Mouse (Mus musculus) testis, adult 2 months (tissue): ENCODE data around the gene Dip2a. TPM values are rescaled to one million over a fixed set of nuclear protein-coding genes. Genes with fewer than 3 reads are reported as not detected.

ENCODE experiments used
- H3K27ac ChIP-seq: fragments of 200-500 bp; 2 replicates; pipeline ENCODE4 v1.5.1; 2012; ENCODE audit warnings: low read depth, low read length; ENCODE audit not compliant: control insufficient read depth, insufficient read depth
- H3K27me3 ChIP-seq: fragments of 200-500 bp; 2 replicates; pipeline ENCODE4 v1.6.1; 2012; ENCODE audit warnings: mild to moderate bottlenecking, low read length, moderate library complexity; ENCODE audit not compliant: control insufficient read depth, insufficient read depth
- H3K36me3 ChIP-seq: fragments of 200-500 bp; 2 replicates; pipeline ENCODE4 v1.6.1; 2012; ENCODE audit warnings: mild to moderate bottlenecking, low read length; ENCODE audit not compliant: control insufficient read depth, insufficient read depth
- H3K4me1 ChIP-seq: fragments of 200-500 bp; 2 replicates; pipeline ENCODE4 v1.6.1; 2012; ENCODE audit warnings: low read length; ENCODE audit not compliant: control insufficient read depth, insufficient read depth
- H3K4me3 ChIP-seq: fragments of 200-500 bp; 2 replicates; pipeline ENCODE4 v1.5.1; 2012; ENCODE audit warnings: low read depth, mild to moderate bottlenecking, low read length, moderate library complexity, mixed read lengths; ENCODE audit not compliant: control insufficient read depth
- CTCF ChIP-seq: fragments of 200-500 bp; IDR thresholded peaks from 2 replicates; pipeline ENCODE4 v1.5.1; 2012; ENCODE audit warnings: low read depth, mild to moderate bottlenecking, inconsistent platforms, low read length, moderate library complexity; ENCODE audit not compliant: control insufficient read depth, insufficient read depth, insufficient replicate concordance
- POLR2A ChIP-seq: fragments of 200-500 bp; IDR thresholded peaks from 2 replicates; pipeline ENCODE4 v1.6.1; 2012; ENCODE audit warnings: low read depth, mild to moderate bottlenecking, inconsistent platforms, low read length, moderate library complexity; ENCODE audit not compliant: control insufficient read depth
- polyA plus RNA-seq: library from polyadenylated mRNA; depleted of rRNA; stranded (reverse); fragments of >200 nt; gene quantifications from 2 replicates; pipeline ENCODE4 v1.2.3, GENCODE M21; 2012

The Dip2a gene
- polyA plus RNA-seq, 1 experiment: 15.2 TPM

DNA sequence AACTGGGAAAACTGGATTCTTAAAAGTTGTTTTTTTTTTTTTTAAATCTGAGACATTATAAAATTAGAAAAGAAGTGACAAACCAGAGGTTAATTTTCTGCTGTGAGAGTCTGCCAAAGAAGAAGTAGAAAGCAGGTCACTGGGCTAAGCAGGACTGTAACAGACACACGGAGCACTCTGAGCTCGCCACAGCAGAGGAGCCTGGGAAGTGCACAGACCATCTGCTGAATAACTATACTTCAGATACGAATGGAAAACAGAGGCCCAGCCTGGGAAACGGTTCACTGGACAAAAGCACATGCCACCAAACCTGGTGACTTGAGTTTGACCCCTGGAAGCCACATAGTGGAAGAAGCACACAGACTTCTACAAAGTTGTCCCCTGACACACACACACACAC lies 10.7 kb downstream of the Dip2a start:
- no peaks in the 10 kb centered on the region for H3K36me3 ChIP-seq

DNA sequence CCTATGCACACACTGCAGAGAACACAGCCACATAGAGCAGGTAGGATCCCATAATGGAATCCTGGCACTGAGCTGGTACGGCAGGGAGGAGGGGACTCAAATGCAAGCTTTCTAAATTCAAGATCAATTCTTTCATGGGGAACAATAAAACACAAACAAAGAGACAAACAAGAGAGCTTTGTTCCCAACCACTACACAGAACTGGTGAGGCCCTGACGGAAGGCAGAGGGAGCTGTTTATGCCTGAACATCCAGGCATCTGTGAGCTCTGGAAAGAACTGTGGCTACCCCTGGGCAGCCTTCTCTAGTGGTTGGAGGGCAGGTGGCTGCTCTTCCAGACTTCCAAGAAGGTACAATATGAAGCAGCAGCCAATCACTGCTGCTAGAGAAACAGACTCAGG lies 13.1 kb downstream of the Dip2a start:
- TF ChIP-seq CTCF: no peak
- no peak for TF ChIP-seq POLR2A
- H3K4me1 ChIP-seq: peaks cover 5% of the 10 kb centered on the region; the same call in 1 of the 2 replicates
- no peaks in the 10 kb centered on the region for H3K27me3 ChIP-seq
- H3K4me3 ChIP-seq: no peak overlapping the region
- H3K27ac ChIP-seq: no peak overlapping the region
- no peaks in the 10 kb centered on the region for H3K36me3 ChIP-seq

More for the DNA sequence above, 10.7 kb downstream of the Dip2a start:
- Histone ChIP-seq H3K27me3 (no peaks in the 10 kb centered on the region), H3K27ac (no peak overlapping the region), H3K4me3 (no peak overlapping the region), H3K4me1 (peaks cover 5% of the 10 kb centered on the region; the same call in 1 of the 2 replicates)
- TF ChIP-seq CTCF (no peak), POLR2A (no peak)

DNA sequence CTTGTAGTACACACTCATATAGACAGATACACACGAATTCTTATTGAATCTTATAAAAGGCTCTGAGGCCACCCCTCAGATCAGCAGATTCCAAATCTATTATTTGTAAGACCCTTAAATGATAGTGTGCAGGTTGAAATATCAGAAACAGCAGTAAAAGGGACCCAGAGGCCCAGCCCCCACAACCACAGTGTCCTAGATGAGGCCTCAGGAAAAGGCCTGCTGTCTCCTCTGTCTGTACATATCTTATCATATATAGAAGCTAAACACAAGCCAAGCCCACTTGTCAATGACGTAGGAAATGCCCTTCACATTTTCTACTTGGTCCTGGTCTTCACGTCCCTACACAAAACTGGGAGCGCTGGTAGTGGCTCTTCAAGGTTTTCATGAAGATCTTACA lies 16.0 kb downstream of the Dip2a start:
- no peaks in the 10 kb centered on the region for H3K4me1 ChIP-seq
- H3K36me3 ChIP-seq: no peaks in the 10 kb centered on the region
- no peak overlapping the region for H3K4me3 ChIP-seq
- H3K27ac ChIP-seq: no peak overlapping the region
- TF ChIP-seq POLR2A: no peak
- TF ChIP-seq CTCF: no peak
- no peaks in the 10 kb centered on the region for H3K27me3 ChIP-seq

DNA sequence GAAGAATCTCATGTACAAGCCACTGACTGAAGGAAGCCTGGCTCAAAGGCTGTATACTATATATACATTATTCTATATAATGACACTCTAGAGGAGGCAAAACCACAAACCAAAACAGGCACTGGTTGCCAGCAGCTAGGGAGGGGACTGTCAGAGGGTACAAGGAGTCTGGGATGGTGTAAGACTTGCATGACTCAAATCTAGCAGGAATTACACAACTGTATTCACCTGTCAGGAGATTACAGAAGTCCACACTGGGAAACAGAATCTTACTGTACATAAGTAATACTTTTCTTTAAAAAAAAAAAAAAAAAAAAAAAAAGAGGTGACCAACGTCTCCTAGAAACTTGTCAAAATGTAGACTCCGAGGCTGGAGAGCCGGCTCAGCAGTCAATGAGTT lies 16.5 kb downstream of the Dip2a start:
- Histone ChIP-seq H3K27me3 (no peaks in the 10 kb centered on the region), H3K36me3 (no peaks in the 10 kb centered on the region), H3K4me1 (no peaks in the 10 kb centered on the region), H3K27ac (no peak overlapping the region), H3K4me3 (no peak overlapping the region)
- no peak for TF ChIP-seq CTCF
- TF ChIP-seq POLR2A: no peak

DNA sequence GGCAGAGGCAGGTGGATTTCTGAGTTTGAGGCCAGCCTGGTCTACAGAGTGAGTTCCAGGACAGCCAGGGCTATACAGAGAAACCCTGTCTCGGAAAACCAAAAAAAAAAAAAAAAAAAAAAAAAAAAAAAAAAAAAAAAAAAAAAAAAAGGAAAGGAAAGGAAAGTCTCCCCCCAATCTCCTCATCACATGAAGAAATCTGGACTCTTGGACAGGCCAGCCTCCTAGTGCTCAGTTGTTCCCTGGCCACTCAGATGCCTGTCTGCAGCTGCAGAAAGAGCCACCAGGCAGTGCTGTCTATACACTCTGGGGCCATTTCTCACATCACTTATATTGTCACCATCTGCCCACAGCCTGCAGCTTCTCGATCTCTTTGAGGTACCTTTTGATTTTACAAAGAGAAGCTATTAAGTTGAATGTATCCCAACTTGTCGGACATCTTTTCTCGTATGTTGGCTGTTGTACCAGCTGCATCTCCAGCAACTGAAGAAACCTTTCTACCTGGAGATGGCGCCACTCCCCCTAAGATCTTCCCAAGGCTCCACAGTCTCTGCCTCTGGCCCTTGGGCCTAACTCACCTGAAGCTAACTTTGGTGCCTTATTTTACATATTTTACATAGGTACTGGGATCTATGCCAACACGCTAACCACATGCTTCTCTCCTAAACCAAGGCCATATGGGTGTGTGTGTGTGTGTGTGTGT lies 18.6 kb downstream of the Dip2a start:
- no peak overlapping the region for H3K27ac ChIP-seq
- H3K4me1 ChIP-seq: no peaks in the 10 kb centered on the region
- H3K27me3 ChIP-seq: no peaks in the 10 kb centered on the region
- no peak overlapping the region for H3K4me3 ChIP-seq
- no peak for TF ChIP-seq POLR2A
- TF ChIP-seq CTCF: no peak
- no peaks in the 10 kb centered on the region for H3K36me3 ChIP-seq

DNA sequence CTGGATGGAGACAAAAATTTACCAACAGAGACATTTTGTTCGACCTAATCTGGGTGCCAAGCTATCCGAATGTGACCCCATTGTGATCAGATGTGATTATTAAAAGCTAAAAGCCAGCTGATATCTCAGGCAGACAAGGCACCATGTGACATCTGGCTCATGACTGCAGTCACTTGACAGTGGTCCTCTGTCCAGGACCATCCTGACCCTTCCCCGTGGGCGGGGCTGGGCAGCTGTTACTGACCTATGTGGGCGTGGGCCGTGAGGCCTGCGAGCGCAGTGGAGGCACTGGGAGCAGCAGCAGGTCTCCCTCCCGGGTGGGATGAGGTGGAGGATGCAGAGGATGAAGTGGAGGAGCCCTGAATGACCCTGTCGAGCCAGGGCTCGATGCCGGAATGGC lies 27.5 kb downstream of the Dip2a start:
- Histone ChIP-seq H3K36me3 (no peaks in the 10 kb centered on the region), H3K4me3 (no peak overlapping the region), H3K27me3 (no peaks in the 10 kb centered on the region), H3K4me1 (no peaks in the 10 kb centered on the region), H3K27ac (no peak overlapping the region)
- TF ChIP-seq POLR2A (no peak), CTCF (no peak)

DNA sequence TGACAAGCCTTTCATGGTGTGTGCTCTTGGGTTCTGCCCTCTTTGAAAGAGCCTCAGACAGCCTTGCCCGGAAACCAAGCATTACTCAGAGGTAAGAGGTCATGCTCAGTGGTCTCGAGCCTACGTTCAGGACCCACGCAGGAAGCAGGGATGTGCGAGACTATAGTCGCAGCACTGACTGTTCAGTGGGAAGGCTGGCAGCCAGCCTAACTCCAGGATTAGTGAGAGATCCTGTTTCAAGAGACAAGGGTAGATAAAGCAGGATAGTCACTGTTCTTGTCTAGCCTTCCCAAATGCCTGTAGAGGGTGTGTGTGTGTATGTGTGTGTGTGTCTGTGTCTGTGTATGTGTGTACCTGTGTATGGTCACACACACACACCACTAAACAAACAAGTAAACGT lies 28.9 kb downstream of the Dip2a start:
- Histone ChIP-seq H3K27ac (no peak overlapping the region), H3K4me3 (no peak overlapping the region), H3K4me1 (no peaks in the 10 kb centered on the region), H3K36me3 (no peaks in the 10 kb centered on the region), H3K27me3 (no peaks in the 10 kb centered on the region)
- no peak for TF ChIP-seq CTCF
- no peak for TF ChIP-seq POLR2A
